Mouse (Mus musculus) midbrain, embryonic 12.5 days (tissue): ENCODE measurements around the gene Fgfr2. TPM values are rescaled to one million over a fixed set of nuclear protein-coding genes. Genes with fewer than 3 reads are reported as not detected.

Source experiments
- ATAC-seq: fragments of 200-750 bp; cut with Nextera tagmentation; 2 replicates; pipeline ENCODE4 v1.8.0; 2017; ENCODE audit warnings: low read depth, moderate TSS enrichment, moderate library complexity; ENCODE audit not compliant: low FRiP score
- H3K27ac ChIP-seq: fragments of 300-500 bp; sonication (generic); replicated peaks from 2 replicates; pipeline ENCODE4 v1.5.1; 2016; ENCODE audit warnings: mild to moderate bottlenecking
- H3K27me3 ChIP-seq: fragments of 300-500 bp; sonication (generic); 2 replicates; pipeline ENCODE4 v1.6.1; 2016; ENCODE audit warnings: mild to moderate bottlenecking
- H3K36me3 ChIP-seq: fragments of 300-500 bp; sonication (generic); 2 replicates; pipeline ENCODE4 v1.6.1; 2016
- H3K4me1 ChIP-seq: fragments of 300-500 bp; sonication (generic); 2 replicates; pipeline ENCODE4 v1.6.1; 2016
- H3K4me2 ChIP-seq: fragments of 300-500 bp; sonication (generic); replicated peaks from 2 replicates; pipeline ENCODE4 v1.6.1; 2016; ENCODE audit warnings: mild to moderate bottlenecking, moderate library complexity
- H3K4me3 ChIP-seq: fragments of 300-500 bp; sonication (generic); 2 replicates; pipeline ENCODE4 v1.5.1; 2016; ENCODE audit warnings: mild to moderate bottlenecking
- H3K9ac ChIP-seq: fragments of 300-500 bp; sonication (generic); replicated peaks from 2 replicates; pipeline ENCODE4 v1.6.1; 2016; ENCODE audit warnings: mild to moderate bottlenecking, moderate library complexity
- H3K9me3 ChIP-seq: fragments of 300-500 bp; sonication (generic); 2 replicates; pipeline ENCODE4 v1.6.1; 2016; ENCODE audit warnings: mild to moderate bottlenecking
- WGBS: fragments of 180-500 bp; shearing (Covaris S2); methylation state at CpG from one replicate; pipeline ENCODE4 v1.1.7; 2016; 5-methylcytosine and 5-hydroxymethylcytosine counted together
- polyA plus RNA-seq: library from polyadenylated mRNA; unstranded; fragments of >200 nt; fragmentation: Nextera tagmentation; extraction: Ambion mirVana; gene quantifications from 2 replicates; pipeline ENCODE4 v1.2.1, GENCODE M21; 2016

The Fgfr2 gene
- polyA plus RNA-seq, 1 experiment from 2014 or later: 96.5 TPM

DNA sequence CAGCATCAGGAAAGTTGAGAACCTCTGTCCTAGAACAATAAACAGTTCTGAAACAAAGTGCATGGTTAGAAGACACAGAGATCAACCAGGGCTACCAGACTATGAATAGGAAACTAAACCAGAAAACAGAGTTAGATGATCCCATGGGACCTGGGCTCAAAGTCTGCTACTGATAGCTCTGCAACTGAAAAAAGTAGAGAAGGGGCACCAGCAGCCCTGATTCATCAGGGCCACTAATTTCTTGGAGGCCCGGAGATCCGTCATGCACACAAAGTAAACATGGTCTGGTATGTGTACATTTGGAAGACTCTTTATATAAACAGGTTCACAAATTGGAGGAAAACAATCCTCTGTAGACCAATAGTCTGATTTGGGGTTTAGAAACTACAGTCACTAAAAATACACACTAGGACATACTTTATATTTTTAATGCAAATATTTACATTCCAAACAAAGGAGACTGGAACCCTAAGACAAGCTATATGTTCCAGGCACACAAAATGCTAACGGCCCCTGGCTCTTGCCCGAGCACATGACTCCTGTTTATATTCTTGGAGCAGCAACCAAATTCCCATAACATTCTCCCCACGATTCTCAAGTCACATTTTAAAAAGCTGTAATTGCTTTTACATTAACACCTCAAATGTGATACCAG is 814.5 kb downstream of the Fgfr2 start:
- WGBS: 85% methylated on average over 5 of the region's 5 CpGs
- Histone ChIP-seq H3K9me3 (no peaks in the 10 kb centered on the region), H3K4me2 (no peak overlapping the region), H3K36me3 (no peaks in the 10 kb centered on the region), H3K27ac (no peak overlapping the region), H3K27me3 (no peaks in the 10 kb centered on the region), H3K4me1 (peaks cover 21% of the 10 kb centered on the region), H3K4me3 (no peak overlapping the region), H3K9ac (no peak overlapping the region)
- no peak for ATAC-seq

- no peak overlapping the region for H3K9ac ChIP-seq
- H3K4me1 ChIP-seq: peaks cover 16% of the 10 kb centered on the region
- no peaks in the 10 kb centered on the region for H3K9me3 ChIP-seq
- no peak for ATAC-seq
- H3K4me3 ChIP-seq: no peak overlapping the region
- no peak overlapping the region for H3K27ac ChIP-seq
- no peaks in the 10 kb centered on the region for H3K27me3 ChIP-seq
- H3K4me2 ChIP-seq: no peak overlapping the region
- WGBS: 82% methylated on average over 6 of the region's 6 CpGs
- no peaks in the 10 kb centered on the region for H3K36me3 ChIP-seq
These were observed 815.4 kb downstream of the Fgfr2 start for GRCm38 (mm10) chr7:132307722-132308271.

DNA sequence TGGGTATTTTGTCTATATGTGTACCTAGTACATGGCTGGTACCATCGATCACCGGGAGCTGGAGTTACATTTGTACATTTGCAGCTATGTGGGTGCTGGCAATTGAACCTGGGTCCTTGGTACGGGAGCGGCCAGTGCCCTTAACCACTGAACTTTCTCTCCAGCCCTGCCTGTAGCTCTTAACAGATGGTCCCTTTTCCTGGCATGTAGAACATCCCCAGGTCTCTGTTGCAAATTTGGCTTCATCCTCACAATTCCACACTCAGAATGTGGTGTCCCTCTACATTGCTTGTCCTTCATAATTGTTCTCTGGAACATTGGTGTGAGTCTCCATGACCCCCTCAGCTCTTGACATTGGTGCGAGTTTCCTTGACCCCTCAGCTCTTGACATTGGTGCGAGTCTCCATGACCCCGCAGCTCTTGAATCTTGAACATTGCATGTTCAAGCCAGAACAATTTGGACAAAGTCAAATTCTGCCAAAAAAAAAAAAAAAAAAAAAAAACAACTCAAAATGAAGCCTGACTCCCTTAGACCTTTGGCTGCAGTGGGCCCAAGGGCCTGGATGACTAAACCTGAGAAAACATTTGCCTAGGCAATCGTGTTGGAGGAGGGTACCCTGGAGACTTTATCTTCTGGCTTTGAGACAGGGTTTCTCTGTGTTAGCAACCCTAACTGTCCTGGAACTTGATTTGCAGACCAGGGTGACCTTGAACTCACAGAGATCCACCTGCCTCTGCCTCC is 816.3 kb downstream of the Fgfr2 start:
- Histone ChIP-seq H3K9ac (no peak overlapping the region), H3K4me2 (no peak overlapping the region), H3K4me1 (peaks cover 16% of the 10 kb centered on the region), H3K36me3 (no peaks in the 10 kb centered on the region), H3K27ac (no peak overlapping the region), H3K4me3 (no peak overlapping the region), H3K9me3 (no peaks in the 10 kb centered on the region), H3K27me3 (no peaks in the 10 kb centered on the region)
- no peak for ATAC-seq
- WGBS: 94% methylated on average over 8 of the region's 8 CpGs

- Histone ChIP-seq H3K4me1 (peaks cover 15% of the 10 kb centered on the region), H3K27ac (no peak overlapping the region), H3K27me3 (no peaks in the 10 kb centered on the region), H3K4me2 (no peak overlapping the region), H3K9me3 (no peaks in the 10 kb centered on the region), H3K9ac (no peak overlapping the region), H3K4me3 (no peak overlapping the region), H3K36me3 (no peaks in the 10 kb centered on the region)
- ATAC-seq: no peak
- 92% methylated on average over 5 of the region's 5 CpGs for WGBS
These were observed 817.4 kb downstream of the Fgfr2 start for GRCm38 (mm10) chr7:132305492-132306375.

DNA sequence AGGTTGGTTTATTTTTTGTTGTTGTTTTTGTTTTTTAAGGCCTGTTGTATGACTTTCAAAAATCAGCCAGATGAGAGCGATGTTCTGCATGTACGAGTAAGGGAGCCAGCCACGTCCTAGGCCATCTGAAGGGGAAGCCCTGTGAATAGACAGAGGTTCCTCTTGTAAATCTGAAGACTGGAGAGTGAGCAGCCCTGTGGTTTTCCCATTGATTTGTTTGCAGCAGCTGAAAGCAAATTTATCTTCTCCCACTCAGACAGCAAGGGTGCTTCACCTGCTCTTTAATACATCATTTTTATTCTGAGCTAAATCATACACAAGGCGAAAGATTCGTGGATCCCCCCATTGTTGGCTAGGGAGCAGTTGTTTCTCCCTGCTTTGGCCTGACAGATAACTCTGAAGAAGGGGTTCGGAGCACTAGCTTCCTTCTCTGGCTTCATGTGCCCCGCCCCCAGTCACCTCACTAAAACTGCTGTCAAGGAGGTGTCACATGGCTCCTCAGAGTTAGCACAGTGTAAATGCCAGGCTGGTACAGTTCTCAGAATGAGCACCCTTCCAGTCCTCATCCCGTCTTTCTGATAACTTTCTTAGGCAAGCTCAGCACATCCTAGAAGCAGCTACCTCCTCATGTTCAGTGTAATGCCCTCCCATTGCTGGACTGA is 818.6 kb downstream of the Fgfr2 start:
- 80% methylated on average over 8 of the region's 8 CpGs for WGBS
- ATAC-seq: no peak
- Histone ChIP-seq H3K4me3 (no peak overlapping the region), H3K27me3 (no peaks in the 10 kb centered on the region), H3K9ac (no peak overlapping the region), H3K36me3 (no peaks in the 10 kb centered on the region), H3K4me1 (peaks cover 10% of the 10 kb centered on the region), H3K4me2 (no peak overlapping the region), H3K27ac (no peak overlapping the region), H3K9me3 (no peaks in the 10 kb centered on the region)

- Histone ChIP-seq H3K36me3 (no peaks in the 10 kb centered on the region), H3K4me3 (no peak overlapping the region), H3K27me3 (no peaks in the 10 kb centered on the region), H3K4me2 (no peak overlapping the region), H3K4me1 (peaks cover 10% of the 10 kb centered on the region), H3K9ac (no peak overlapping the region), H3K27ac (no peak overlapping the region), H3K9me3 (no peaks in the 10 kb centered on the region)
- ATAC-seq: no peak
- WGBS: 80% methylated on average over 7 of the region's 7 CpGs
These were observed 819.2 kb downstream of the Fgfr2 start for GRCm38 (mm10) chr7:132303988-132304387.

DNA sequence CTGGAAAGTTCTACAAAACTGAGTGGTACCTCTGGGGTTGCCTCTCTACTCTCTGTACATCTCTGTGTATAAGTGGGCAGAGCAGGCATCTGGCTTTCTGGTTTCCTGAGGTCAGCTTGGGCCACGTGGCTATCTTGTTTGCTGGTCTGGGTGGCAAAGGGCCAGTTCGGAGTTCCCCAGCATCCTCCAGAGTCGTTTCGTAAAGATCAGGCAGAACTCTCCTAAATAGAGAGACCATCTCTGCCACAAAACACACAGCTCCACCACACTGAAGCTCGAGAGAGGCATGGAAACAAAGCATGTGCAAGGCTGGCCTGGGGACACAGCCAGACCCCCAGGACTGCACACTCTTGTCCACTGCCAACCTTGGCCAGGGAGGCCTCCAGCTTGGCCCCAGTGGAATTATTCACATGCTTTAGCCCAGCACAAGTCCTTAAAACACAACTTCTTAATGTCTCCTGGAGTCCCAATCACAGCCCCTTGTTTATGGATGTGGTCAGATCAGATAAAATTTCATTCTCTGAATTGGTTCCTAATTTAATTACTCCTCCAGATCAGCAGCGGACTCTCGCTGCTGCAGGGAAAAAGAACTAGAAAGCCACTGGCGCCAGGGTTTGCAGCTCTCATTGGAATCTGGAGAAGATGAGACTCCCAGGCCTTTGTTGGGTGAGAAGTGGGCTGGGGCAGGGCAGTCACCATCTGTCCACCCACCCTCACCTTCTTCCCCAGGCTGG is 820.5 kb downstream of the Fgfr2 start:
- ATAC-seq: no peak
- H3K9ac ChIP-seq: no peak overlapping the region
- no peaks in the 10 kb centered on the region for H3K36me3 ChIP-seq
- H3K4me2 ChIP-seq: no peak overlapping the region
- H3K27ac ChIP-seq: no peak overlapping the region
- WGBS: 77% methylated on average over 8 of the region's 8 CpGs
- H3K4me1 ChIP-seq: peaks cover 10% of the 10 kb centered on the region
- H3K9me3 ChIP-seq: no peaks in the 10 kb centered on the region
- H3K27me3 ChIP-seq: no peaks in the 10 kb centered on the region
- H3K4me3 ChIP-seq: no peak overlapping the region

DNA sequence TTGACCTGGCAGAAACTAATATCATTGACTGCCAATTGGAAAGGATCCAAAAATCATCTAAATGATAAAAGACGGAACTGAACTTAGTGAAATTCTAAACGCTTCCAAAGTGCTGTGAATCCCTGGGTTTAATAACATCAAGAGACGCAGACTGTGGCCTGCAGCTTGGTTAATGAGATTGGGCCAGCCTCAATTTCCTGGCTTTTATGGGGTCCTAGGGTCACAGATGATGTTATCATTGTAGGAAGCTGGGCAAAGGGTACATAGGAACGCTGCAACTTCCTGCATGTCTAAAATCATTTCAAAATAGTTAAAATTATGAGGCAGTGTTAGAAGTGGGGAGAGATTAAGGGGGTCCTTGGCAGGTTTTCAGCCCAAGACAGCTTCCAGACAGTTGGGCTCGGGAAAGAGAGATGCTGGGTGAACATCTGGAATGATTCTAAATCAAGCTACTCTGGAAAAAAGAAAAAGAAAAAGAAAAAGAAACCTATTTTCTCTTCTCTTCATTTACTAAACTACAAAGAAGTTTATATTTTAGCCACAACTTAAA is 823.4 kb downstream of the Fgfr2 start:
- H3K4me2 ChIP-seq: no peak overlapping the region
- no peaks in the 10 kb centered on the region for H3K9me3 ChIP-seq
- H3K9ac ChIP-seq: no peak overlapping the region
- 79% methylated on average over 5 of the region's 5 CpGs for WGBS
- H3K4me3 ChIP-seq: no peak overlapping the region
- no peak for ATAC-seq
- H3K36me3 ChIP-seq: no peaks in the 10 kb centered on the region
- peaks cover 3% of the 10 kb centered on the region for H3K4me1 ChIP-seq
- H3K27me3 ChIP-seq: no peaks in the 10 kb centered on the region
- H3K27ac ChIP-seq: no peak overlapping the region

GRCm38 (mm10) chr7:132298412-132298990 is 824.6 kb downstream of the Fgfr2 start:
- Histone ChIP-seq H3K27ac (no peak overlapping the region), H3K9ac (no peak overlapping the region), H3K4me3 (no peak overlapping the region), H3K27me3 (no peaks in the 10 kb centered on the region), H3K4me2 (no peak overlapping the region), H3K36me3 (no peaks in the 10 kb centered on the region), H3K9me3 (no peaks in the 10 kb centered on the region), H3K4me1 (no peaks in the 10 kb centered on the region)
- 89% methylated on average over 7 of the region's 7 CpGs for WGBS
- ATAC-seq: no peak

- no peaks in the 10 kb centered on the region for H3K36me3 ChIP-seq
- no peak overlapping the region for H3K4me2 ChIP-seq
- no peak for ATAC-seq
- WGBS: 80% methylated on average over 4 of the region's 4 CpGs
- no peak overlapping the region for H3K9ac ChIP-seq
- no peaks in the 10 kb centered on the region for H3K9me3 ChIP-seq
- no peaks in the 10 kb centered on the region for H3K27me3 ChIP-seq
- H3K4me1 ChIP-seq: no peaks in the 10 kb centered on the region
- no peak overlapping the region for H3K27ac ChIP-seq
- H3K4me3 ChIP-seq: no peak overlapping the region
These were observed 826.3 kb downstream of the Fgfr2 start for GRCm38 (mm10) chr7:132296661-132297443.
